Mouse (Mus musculus): ENCODE results near the gene Nbea. TPM values are rescaled to one million over a fixed set of nuclear protein-coding genes. Genes with fewer than 3 reads are reported as not detected.
"Not testable (repeated sequence)": the region's sequence is repeated elsewhere in the genome, so short reads cannot be mapped to it uniquely, and the experiment has no call there.

The Nbea gene
- total RNA-seq, 2 experiments from 2014 or later = 0.30 to 1.3 TPM

GRCm38 (mm10) chr3:56043091-56043490 is 140.4 kb downstream of the Nbea start:
- no peak for ATAC-seq (replicated peaks; ENCODE audit: low FRiP score, poor library complexity, severe bottlenecking)

- ATAC-seq (replicated peaks; ENCODE audit: low FRiP score, poor library complexity, severe bottlenecking) = no peak
Measured at GRCm38 (mm10) chr3:56039494-56039893, 144.0 kb downstream of the Nbea start.

- ATAC-seq (replicated peaks; ENCODE audit: low FRiP score, poor library complexity, severe bottlenecking) = no peak
Measured at GRCm38 (mm10) chr3:56034596-56034995, 148.9 kb downstream of the Nbea start.

- ATAC-seq (replicated peaks; ENCODE audit: low FRiP score, poor library complexity, severe bottlenecking) = no peak
Measured at GRCm38 (mm10) chr3:56018494-56018893, 165.0 kb downstream of the Nbea start.

GRCm38 (mm10) chr3:56011132-56011531 is 172.4 kb downstream of the Nbea start:
- no peak for ATAC-seq (replicated peaks; ENCODE audit: low FRiP score, poor library complexity, severe bottlenecking)

- no peak for ATAC-seq (replicated peaks; ENCODE audit: low FRiP score, poor library complexity, severe bottlenecking)
Measured at GRCm38 (mm10) chr3:56007991-56008390, 175.5 kb downstream of the Nbea start.

- ATAC-seq (replicated peaks; ENCODE audit: low FRiP score, poor library complexity, severe bottlenecking) = no peak
Measured at GRCm38 (mm10) chr3:56000259-56000658, 183.2 kb downstream of the Nbea start.

- ATAC-seq (replicated peaks; ENCODE audit: low FRiP score, poor library complexity, severe bottlenecking) = no peak
Measured at GRCm38 (mm10) chr3:55978361-55978760, 205.1 kb downstream of the Nbea start.

- ATAC-seq (replicated peaks; ENCODE audit: low FRiP score, poor library complexity, severe bottlenecking) = not testable (repeated sequence)
Measured at GRCm38 (mm10) chr3:55976986-55977385, 206.5 kb downstream of the Nbea start.

GRCm38 (mm10) chr3:55965723-55966156 is 217.8 kb downstream of the Nbea start:
- no peak for ATAC-seq (replicated peaks; ENCODE audit: low FRiP score, poor library complexity, severe bottlenecking)

GRCm38 (mm10) chr3:55963032-55963431 is 220.5 kb downstream of the Nbea start:
- ATAC-seq (replicated peaks; ENCODE audit: low FRiP score, poor library complexity, severe bottlenecking) = no peak

GRCm38 (mm10) chr3:55949994-55950393 is 233.5 kb downstream of the Nbea start:
- ATAC-seq (replicated peaks; ENCODE audit: low FRiP score, poor library complexity, severe bottlenecking) = no peak

GRCm38 (mm10) chr3:55949148-55949547 is 234.4 kb downstream of the Nbea start:
- ATAC-seq (replicated peaks; ENCODE audit: low FRiP score, poor library complexity, severe bottlenecking) = no peak

GRCm38 (mm10) chr3:55927343-55927742 is 256.2 kb downstream of the Nbea start:
- ATAC-seq (replicated peaks; ENCODE audit: low FRiP score, poor library complexity, severe bottlenecking) = no peak

- no peak for ATAC-seq (replicated peaks; ENCODE audit: low FRiP score, poor library complexity, severe bottlenecking)
Measured at GRCm38 (mm10) chr3:55909290-55909689, 274.2 kb downstream of the Nbea start.

GRCm38 (mm10) chr3:55890574-55890973 is 292.9 kb downstream of the Nbea start:
- no peak for ATAC-seq (replicated peaks; ENCODE audit: low FRiP score, poor library complexity, severe bottlenecking)

- ATAC-seq (replicated peaks; ENCODE audit: low FRiP score, poor library complexity, severe bottlenecking) = no peak
Measured at GRCm38 (mm10) chr3:55889227-55889626, 294.3 kb downstream of the Nbea start.

GRCm38 (mm10) chr3:55887829-55888210 is 295.7 kb downstream of the Nbea start:
- no peak for ATAC-seq (replicated peaks; ENCODE audit: low FRiP score, poor library complexity, severe bottlenecking)

- ATAC-seq (replicated peaks; ENCODE audit: low FRiP score, poor library complexity, severe bottlenecking) = no peak
Measured at GRCm38 (mm10) chr3:55887193-55887828, 296.2 kb downstream of the Nbea start.

GRCm38 (mm10) chr3:55872944-55873924 is 310.3 kb downstream of the Nbea start:
- no peak for ATAC-seq (replicated peaks; ENCODE audit: low FRiP score, poor library complexity, severe bottlenecking)

GRCm38 (mm10) chr3:55852488-55852887 is 331.0 kb downstream of the Nbea start:
- no peak for ATAC-seq (replicated peaks; ENCODE audit: low FRiP score, poor library complexity, severe bottlenecking)
